Mouse (Mus musculus) MEL (cell line): ENCODE results near the gene Serping1. TPM values are rescaled to one million over a fixed set of nuclear protein-coding genes. Genes with fewer than 3 reads are reported as not detected.
A peak's percentile ranks its signal among the peaks of the same experiment; 100 is the strongest.

ENCODE experiments used
- DNase-seq: peaks from one replicate; pipeline ENCODE4 v3.0.0; 2011; ENCODE audit warnings: low read depth, low spot score
- H3K27ac ChIP-seq: 2 replicates; pipeline ENCODE4 v1.5.1; 2012; ENCODE audit warnings: low read depth, mild to moderate bottlenecking, control low read depth, low read length, moderate library complexity; ENCODE audit not compliant: control insufficient read depth
- H3K27me3 ChIP-seq, 2 experiments: fragments of 150-350 bp in 1 of 2; sonication (generic) in 1 of 2; 2 replicates each; pipeline ENCODE4 v1.6.1; 2012; ENCODE audit warnings: low read length in 2 of 2, mild to moderate bottlenecking in 2 of 2, improper control_type of control experiment in 1 of 2, moderate library complexity in 1 of 2; ENCODE audit not compliant: insufficient read depth in 2 of 2, control insufficient read depth in 1 of 2
- H3K36me3 ChIP-seq, 2 experiments: 2 replicates each; pipeline ENCODE4 v1.6.1; 2012 to 2014; ENCODE audit warnings: low read length in 2 of 2, improper control_type of control experiment in 1 of 2, inconsistent platforms in 1 of 2, mild to moderate bottlenecking in 1 of 2; ENCODE audit not compliant: insufficient read depth in 2 of 2, control insufficient read depth in 1 of 2
- H3K4me1 ChIP-seq, 2 experiments: fragments of 150-350 bp in 1 of 2; sonication (generic) in 1 of 2; 2 replicates each; pipeline ENCODE4 v1.6.1; 2012; ENCODE audit warnings: low read length in 2 of 2, improper control_type of control experiment in 1 of 2, mild to moderate bottlenecking in 1 of 2; ENCODE audit not compliant: insufficient read depth in 2 of 2, control insufficient read depth in 1 of 2
- H3K4me3 ChIP-seq, 2 experiments: fragments of 150-350 bp in 1 of 2; sonication (generic) in 1 of 2; 2 replicates each; pipeline ENCODE4 v1.5.1; 2012; ENCODE audit warnings: low read depth in 2 of 2, low read length in 2 of 2, mild to moderate bottlenecking in 2 of 2, moderate library complexity in 2 of 2, control low read depth in 1 of 2, improper control_type of control experiment in 1 of 2; ENCODE audit not compliant: control insufficient read depth in 1 of 2, insufficient read depth in 1 of 2
- H3K79me2 ChIP-seq: 2 replicates; pipeline ENCODE4 v1.6.1; 2012; ENCODE audit warnings: mild to moderate bottlenecking, low read length, moderate library complexity; ENCODE audit not compliant: control insufficient read depth, poor library complexity, insufficient read depth
- H3K9ac ChIP-seq: 2 replicates; pipeline ENCODE4 v1.6.1; 2012; ENCODE audit warnings: low read depth, mild to moderate bottlenecking, control low read depth, low read length, moderate library complexity; ENCODE audit not compliant: control insufficient read depth, poor library complexity, severe bottlenecking
- H3K9me3 ChIP-seq: fragments of 150-350 bp; sonication (generic); replicated peaks from 2 replicates; pipeline ENCODE4 v1.6.1; 2012; ENCODE audit warnings: mild to moderate bottlenecking, low read length, improper control_type of control experiment, moderate library complexity; ENCODE audit not compliant: insufficient read depth
- CTCF ChIP-seq, 3 experiments: IDR thresholded peaks in 2 of 3; conservative IDR thresholded peaks in 1 of 3; 2 replicates each; pipeline ENCODE4 v1.5.1; 2011 to 2012; ENCODE audit warnings: low read length in 3 of 3, low read depth in 2 of 3, mild to moderate bottlenecking in 2 of 3, improper control_type of control experiment in 1 of 3, inconsistent platforms in 1 of 3, mixed read lengths in 1 of 3, moderate library complexity in 1 of 3; ENCODE audit not compliant: control insufficient read depth in 1 of 3, insufficient read depth in 1 of 3, poor library complexity in 1 of 3, severe bottlenecking in 1 of 3
- E2F4 ChIP-seq: IDR thresholded peaks from 2 replicates; pipeline ENCODE4 v1.6.1; 2011; ENCODE audit warnings: low read depth, low read length, improper control_type of control experiment, borderline replicate concordance
- HCFC1 ChIP-seq: IDR thresholded peaks from 2 replicates; pipeline ENCODE4 v1.6.1; 2012; ENCODE audit warnings: low read depth, mild to moderate bottlenecking, inconsistent platforms, low read length, improper control_type of control experiment, moderate library complexity
- JUND ChIP-seq: IDR thresholded peaks from 2 replicates; pipeline ENCODE4 v1.6.1; 2011; ENCODE audit warnings: low read depth, mild to moderate bottlenecking, improper control_type of control experiment, low read length
- MAFK ChIP-seq: IDR thresholded peaks from 2 replicates; pipeline ENCODE4 v1.6.1; 2011; ENCODE audit warnings: low read depth, mild to moderate bottlenecking, low read length, improper control_type of control experiment, borderline replicate concordance
- NRF1 ChIP-seq: IDR thresholded peaks from 2 replicates; pipeline ENCODE4 v1.6.1; 2014; ENCODE audit warnings: low read depth, mild to moderate bottlenecking, inconsistent platforms, low read length, improper control_type of control experiment, moderate library complexity; ENCODE audit not compliant: poor library complexity, insufficient read depth, severe bottlenecking
- RAD21 ChIP-seq: IDR thresholded peaks from 2 replicates; pipeline ENCODE4 v1.6.1; 2011; ENCODE audit warnings: mild to moderate bottlenecking, low read depth, low read length, improper control_type of control experiment
- RCOR1 ChIP-seq: IDR thresholded peaks from 2 replicates; pipeline ENCODE4 v1.6.1; 2012; ENCODE audit warnings: low read depth, mild to moderate bottlenecking, inconsistent platforms, low read length, improper control_type of control experiment
- SMC3 ChIP-seq: IDR thresholded peaks from 2 replicates; pipeline ENCODE4 v1.6.1; 2011; ENCODE audit warnings: low read depth, low read length, improper control_type of control experiment
- TCF12 ChIP-seq: IDR thresholded peaks from 2 replicates; pipeline ENCODE4 v1.6.1; 2014; ENCODE audit warnings: low read depth, mild to moderate bottlenecking, inconsistent platforms, low read length, improper control_type of control experiment, moderate library complexity
- ZMIZ1 ChIP-seq: IDR thresholded peaks from 2 replicates; pipeline ENCODE4 v1.6.1; 2012; ENCODE audit warnings: low read depth, mild to moderate bottlenecking, inconsistent platforms, low read length, improper control_type of control experiment, moderate library complexity
- polyA plus RNA-seq, 2 experiments: library from polyadenylated mRNA; stranded (reverse) in 1 of 2; unstranded in 1 of 2; fragments of >175 nt in 1 of 2; fragments of >200 nt in 1 of 2; gene quantifications; 2 replicates each; pipeline versions ENCODE4 v1.2.1 to v1.2.4; 2012; ENCODE audit warnings: low replicate concordance in 2 of 2, low read depth in 1 of 2; ENCODE audit not compliant: insufficient read length in 2 of 2, insufficient read depth in 1 of 2, missing spikeins in 1 of 2
- total RNA-seq: library from RNA; depleted of rRNA; stranded (reverse); fragments of 300-350 nt; gene quantifications from 2 replicates; pipeline ENCODE4 v1.2.3, GENCODE M21; 2012

Serping1 gene
- total and polyA plus RNA-seq, 3 experiments, result not detected

- H3K9ac ChIP-seq, result no peak overlapping the region
- H3K27ac ChIP-seq, result no peak overlapping the region
- H3K27me3 ChIP-seq, result peaks cover 0 to 7% of the 10 kb centered on the region in 2 experiments; a peak in 2 of 4 replicates
- H3K9me3 ChIP-seq, result no peaks in the 10 kb centered on the region
- H3K4me3 ChIP-seq, result no peak overlapping the region
- no peaks in the 10 kb centered on the region for H3K36me3 ChIP-seq
- H3K79me2 ChIP-seq, result no peaks in the 10 kb centered on the region
- peak; percentile 37 for DNase-seq
- 0 out of 4 replicates have a peak, but pooled peaks cover 0 to 3% of the 10 kb centered on the region in 2 experiments for H3K4me1 ChIP-seq
- TF ChIP-seq ZMIZ1 (no peak), CTCF (IDR thresholded peaks at IDR 0.05 in 2 of 3, conservative IDR thresholded peaks at IDR 0.05 in 1 of 3; ENCODE audit: control insufficient read depth in 1 of 3, insufficient read depth in 1 of 3, low read depth in 2 of 3, low read length in 3 of 3, poor library complexity in 1 of 3, severe bottlenecking in 1 of 3) (peak in 1 of 3 experiments; percentile 50; a peak in 2 of 6 replicates), NRF1 (no peak), RAD21 (peak; percentile 40), SMC3 (peak; percentile 44)
Observed at GRCm38 (mm10) chr2:84740608-84741333, 34.5 kb downstream of the Serping1 start.

- no peaks in the 10 kb centered on the region for H3K36me3 ChIP-seq
- H3K9ac ChIP-seq, result no peak overlapping the region
- no peaks in the 10 kb centered on the region for H3K79me2 ChIP-seq
- peaks cover 0 to 10% of the 10 kb centered on the region in 2 experiments; a peak in 1 of 4 replicates for H3K4me1 ChIP-seq
- H3K27ac ChIP-seq, result no peak overlapping the region
- no peak overlapping the region for H3K4me3 ChIP-seq
- no peaks in the 10 kb centered on the region for H3K9me3 ChIP-seq
- TF ChIP-seq MAFK (no peak), JUND (no peak), TCF12 (no peak), SMC3 (no peak), E2F4 (no peak), RAD21 (peak; percentile 4), HCFC1 (no peak), CTCF (IDR thresholded peaks at IDR 0.05 in 2 of 3, conservative IDR thresholded peaks at IDR 0.05 in 1 of 3; ENCODE audit: control insufficient read depth in 1 of 3, insufficient read depth in 1 of 3, low read depth in 2 of 3, low read length in 3 of 3, poor library complexity in 1 of 3, severe bottlenecking in 1 of 3) (peak in 1 of 3 experiments; percentile 7; a peak in 1 of 6 replicates), RCOR1 (no peak)
- no peak for DNase-seq
- no peaks in the 10 kb centered on the region for H3K27me3 ChIP-seq
Observed at GRCm38 (mm10) chr2:84738271-84738911, 36.9 kb downstream of the Serping1 start.
